ENCODE assay signal across 11 mouse cellular contexts in the genomic region with DNA sequence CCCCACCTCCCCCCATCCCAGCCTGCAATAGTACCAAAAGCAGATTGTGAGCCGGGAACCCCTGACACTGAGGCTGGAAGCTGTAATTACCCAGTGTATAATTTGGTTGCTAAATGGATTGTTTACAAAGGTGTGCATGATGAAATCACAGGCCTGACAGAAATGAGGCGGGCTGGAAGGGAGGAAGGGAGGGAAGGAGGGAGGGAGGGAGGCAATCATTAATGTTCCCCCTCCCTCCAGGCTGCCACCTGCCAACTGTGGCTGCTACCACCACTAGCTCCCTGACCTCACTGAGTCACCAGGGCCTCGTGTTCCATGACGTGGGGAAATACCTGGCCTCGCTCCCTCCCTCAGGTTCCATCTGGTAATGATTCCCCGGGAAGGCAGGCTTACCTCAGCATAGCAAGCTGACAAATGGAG.
DNase-seq lines count a peak whose midpoint lies in the region; ATAC-seq lines count a peak whose summit lies in the region.
"Had no signal": no experiment of that assay in that cellular context is flagged by ENCODE, and none has a peak within 500 bp of the region (broad histone marks: within the 10 kb centered on the region; RNA-seq: fewer than 3 reads in every experiment).

No protein-coding gene starts in this region.

- peaks cover 49% of the 10 kb centered on the region for H3K4me1 ChIP-seq in embryonic facial prominence, embryonic 10.5 days
- H3K4me1 ChIP-seq in liver, embryonic 16.5 days (ENCODE audit: control insufficient read depth, low read depth, low read length): peaks cover 2% of the 10 kb centered on the region; the same call in 1 of the 2 replicates
- no peaks in the 10 kb centered on the region; the same call in 1 of the 2 replicates for H3K4me1 ChIP-seq in hindbrain, embryonic 16.5 days (ENCODE audit: control insufficient read depth, insufficient read depth, low read depth, low read length)

- no peak overlapping the region for H3K9ac ChIP-seq in liver, embryonic 16.5 days (ENCODE audit: low read depth, low read length)
- H3K9ac ChIP-seq in hindbrain, embryonic 16.5 days (ENCODE audit: low read depth, low read length): no peak overlapping the region
- H3K9ac ChIP-seq: lung, embryonic 14.5 days had no signal

- peak overlapping the region; percentile 27 for H3K27ac ChIP-seq in embryonic facial prominence, embryonic 10.5 days (replicated peaks)
- H3K27ac ChIP-seq in liver, embryonic 16.5 days (ENCODE audit: low read length): peak overlapping the region; percentile 28; the same call in 1 of the 2 replicates
- H3K27ac ChIP-seq in hindbrain, embryonic 16.5 days (ENCODE audit: low read depth, low read length): no peak overlapping the region

- H3K36me3 ChIP-seq in embryonic facial prominence, embryonic 10.5 days (replicated peaks): no peaks in the 10 kb centered on the region
- H3K36me3 ChIP-seq in liver, embryonic 16.5 days (ENCODE audit: control insufficient read depth, insufficient read depth): no peaks in the 10 kb centered on the region
- no peaks in the 10 kb centered on the region for H3K36me3 ChIP-seq in hindbrain, embryonic 16.5 days (ENCODE audit: control insufficient read depth, insufficient read depth, low read length)

- no peak overlapping the region for H3K4me3 ChIP-seq in embryonic facial prominence, embryonic 10.5 days
- no peak overlapping the region for H3K4me3 ChIP-seq in liver, embryonic 16.5 days (ENCODE audit: low read depth, low read length)
- H3K4me3 ChIP-seq in hindbrain, embryonic 16.5 days (ENCODE audit: low read length): no peak overlapping the region

- no peak overlapping the region for H3K4me2 ChIP-seq in liver, embryonic 16.5 days (ENCODE audit: low read depth, low read length)
- no peak overlapping the region for H3K4me2 ChIP-seq in hindbrain, embryonic 16.5 days (ENCODE audit: low read length)
- H3K4me2 ChIP-seq: lung, embryonic 14.5 days had no signal

- H3K27me3 ChIP-seq in embryonic facial prominence, embryonic 10.5 days (replicated peaks; ENCODE audit: low read depth, poor library complexity, severe bottlenecking): peaks cover 10% of the 10 kb centered on the region
- no peaks in the 10 kb centered on the region for H3K27me3 ChIP-seq in liver, embryonic 16.5 days (ENCODE audit: control insufficient read depth, insufficient read depth, low read depth, low read length)
- H3K27me3 ChIP-seq in hindbrain, embryonic 16.5 days (replicated peaks; ENCODE audit: control insufficient read depth, insufficient read depth, low read length): no peaks in the 10 kb centered on the region

- DNase-seq in CD4-positive, CD25-positive, alpha-beta regulatory T cell, adult 2 months (ENCODE audit: low read depth, low spot score): peak; percentile 29
- DNase-seq in embryonic facial prominence, embryonic 10.5 days (ENCODE audit: low spot score): peak; percentile 74
- peak; percentile 94 for DNase-seq in kidney, adult 9 months
- DNase-seq in spleen, postnatal 4 days (ENCODE audit: low spot score in 2 of 2): no peak
- DNase-seq: heart, adult 11 months; lung, embryonic 14.5 days; thymus, postnatal 14 days had no signal

- H3K9me3 ChIP-seq in embryonic facial prominence, embryonic 10.5 days: no peaks in the 10 kb centered on the region
- H3K9me3 ChIP-seq in liver, embryonic 16.5 days (replicated peaks; ENCODE audit: control insufficient read depth, low read length): no peaks in the 10 kb centered on the region
- H3K9me3 ChIP-seq in hindbrain, embryonic 16.5 days (ENCODE audit: control insufficient read depth, low read length): no peaks in the 10 kb centered on the region

- no peak for ATAC-seq in CD4-positive, CD25-positive, alpha-beta regulatory T cell, adult 4 months
- ATAC-seq in liver, embryonic 16.5 days (ENCODE audit: low read depth): peak; percentile 73
- ATAC-seq in frontal cortex, adult (ENCODE audit: low TSS enrichment): no peak
- no peak for ATAC-seq in hindbrain, embryonic 16.5 days

- WGBS in embryonic facial prominence, embryonic 10.5 days: 32% methylated on average over 6 of the region's 6 CpGs
- 52% methylated on average over 6 of the region's 6 CpGs for WGBS in liver, embryonic 16.5 days (ENCODE audit: insufficient replicate concordance)
- 44% methylated on average over 6 of the region's 6 CpGs for WGBS in hindbrain, embryonic 16.5 days

Comparison
In these comparisons a context has a peak if more than half of its experiments do, and no peak if none do; other contexts are left out.
1. DNase-seq: peak in CD4-positive, CD25-positive, alpha-beta regulatory T cell, adult 2 months (single experiment), embryonic facial prominence, embryonic 10.5 days (single experiment) and kidney, adult 9 months (single experiment); none in spleen, postnatal 4 days (0 of 2).